Mouse (Mus musculus) c-Kit-positive CD71-negative TER-119-negative erythroid progenitor cells, embryonic 14.5 days (primary cell): ENCODE measurements at regions not wholly inside any gene's neighbourhood (a gene's known extent, or its start where the extent isn't known, plus 50 kb on each side); places are given as distances from the start of the nearest gene placed in this dataset.

ENCODE experiments used
- DNase-seq: peaks from one replicate; pipeline ENCODE4 v3.0.0-alpha.2; 2013; ENCODE audit warnings: low read depth

DNA sequence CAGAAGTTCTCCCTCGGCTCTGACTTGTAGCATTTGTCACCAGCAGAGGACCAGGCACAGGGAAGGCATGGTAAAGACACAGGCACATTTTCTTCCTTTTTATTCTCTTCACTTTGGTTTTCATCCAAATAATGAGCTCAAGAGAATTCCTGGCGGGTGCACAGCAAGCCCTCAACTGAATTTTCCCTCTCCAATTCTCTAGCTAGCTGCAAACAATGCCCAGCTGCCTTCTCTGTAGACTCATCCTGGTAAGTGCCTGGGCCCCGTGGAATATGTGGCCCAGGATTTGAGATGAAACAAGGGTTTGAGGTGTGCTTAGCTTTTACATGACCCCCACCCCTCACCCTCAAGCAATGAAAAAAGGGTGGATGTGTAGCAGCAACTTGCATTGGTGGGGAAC, 90.4 kb downstream of the Otol1 start:
- DNase-seq, result no peak

- no peak for DNase-seq
Observed at GRCm38 (mm10) chr3:70102091-70102490, 94.7 kb downstream of the Otol1 start.

DNA sequence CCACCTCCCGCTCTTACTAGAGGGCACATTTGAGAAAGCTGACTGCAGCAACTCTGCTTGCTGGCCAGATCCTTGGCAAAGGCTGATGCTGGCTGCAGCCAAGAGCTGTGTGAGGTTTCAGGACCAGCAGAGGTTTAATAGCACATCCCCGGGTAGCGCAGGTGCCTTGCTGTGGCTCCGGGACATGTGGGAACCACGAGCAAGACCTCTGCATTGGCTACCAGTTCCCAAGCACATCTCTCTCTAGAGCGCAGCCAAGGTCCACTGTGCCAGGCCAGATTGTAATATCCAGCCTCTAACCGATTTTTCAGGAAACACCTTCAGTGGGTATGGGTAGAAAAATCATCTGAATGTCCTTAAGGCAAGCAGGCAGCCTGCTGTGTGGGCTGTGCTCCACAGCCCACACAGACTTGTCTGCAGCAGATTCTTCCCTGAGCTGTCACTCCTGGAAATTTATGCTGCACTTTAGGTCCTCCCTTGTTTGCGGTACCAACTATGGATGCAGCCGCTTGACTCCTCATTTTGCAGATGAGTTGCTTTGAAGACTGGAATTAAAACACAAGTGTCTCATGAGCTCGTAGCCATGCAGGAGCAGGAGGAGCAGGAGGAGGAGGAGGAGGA, 95.3 kb downstream of the Otol1 start:
- DNase-seq, result no peak

DNA sequence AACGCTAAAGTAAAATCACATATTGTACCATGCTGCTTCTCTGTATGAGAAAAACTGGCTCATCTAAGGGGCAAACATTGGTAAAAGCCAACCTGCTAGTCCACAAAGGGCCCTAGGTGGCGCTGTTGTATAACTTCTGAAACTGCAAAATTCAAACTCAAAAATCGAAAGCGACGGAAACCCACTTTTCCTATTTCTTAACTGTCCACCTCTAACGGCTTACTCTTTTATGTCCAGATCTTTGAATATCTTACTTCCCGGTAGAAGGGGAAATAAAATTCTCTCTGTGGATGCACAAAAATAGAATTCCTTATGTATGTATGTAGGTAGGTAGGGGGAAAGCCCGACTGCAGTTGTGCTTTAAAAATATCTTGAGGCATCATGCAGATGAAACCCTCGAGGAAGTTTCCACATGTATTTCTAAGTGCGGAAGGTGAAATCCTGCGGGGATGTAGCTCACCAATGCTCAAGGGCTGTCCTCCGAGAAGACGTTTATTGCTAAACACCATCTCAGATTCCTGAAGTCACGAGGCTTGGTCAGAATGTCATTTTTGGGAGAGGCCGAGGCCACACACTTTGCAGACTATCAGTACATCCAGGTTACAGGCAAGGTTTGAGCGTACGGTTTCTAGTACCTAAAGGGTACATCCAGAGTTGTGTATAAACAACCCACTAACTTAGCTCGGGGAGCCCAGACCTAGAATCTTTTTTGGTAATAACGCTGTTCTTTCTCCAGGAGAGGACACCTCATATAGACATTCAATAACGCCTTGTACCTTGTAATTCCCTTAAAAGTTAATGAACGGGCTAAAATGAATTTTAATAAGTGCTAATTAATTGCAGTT, 96.8 kb downstream of the Otol1 start:
- DNase-seq, result peak; percentile 71

GRCm38 (mm10) chr3:70104828-70105399, 97.5 kb downstream of the Otol1 start:
- peak; percentile 22 for DNase-seq

- no peak for DNase-seq
Observed at GRCm38 (mm10) chr3:70105561-70105960, 98.1 kb downstream of the Otol1 start.

DNA sequence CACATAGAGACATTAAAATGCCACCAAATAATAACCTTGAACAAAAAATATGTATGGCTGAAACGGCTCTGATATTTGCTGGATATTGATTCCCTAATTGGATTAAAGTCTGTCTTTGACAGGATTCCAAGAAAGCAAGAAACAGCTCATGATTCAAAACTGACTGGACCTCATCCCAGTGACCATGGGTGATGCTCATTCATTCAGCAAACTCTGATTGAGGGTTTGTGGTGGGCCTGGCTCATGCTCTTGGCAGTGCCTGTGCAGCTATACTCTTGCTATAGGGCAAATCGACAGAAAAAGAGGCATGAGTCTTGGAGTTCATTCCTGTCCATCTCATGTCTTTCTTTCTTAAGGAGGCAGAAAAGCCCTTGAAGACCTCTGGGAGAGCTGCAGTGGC, 98.7 kb downstream of the Otol1 start:
- DNase-seq, result no peak

- DNase-seq, result no peak
Observed at GRCm38 (mm10) chr3:70126212-70126611, 118.8 kb downstream of the Otol1 start.

DNA sequence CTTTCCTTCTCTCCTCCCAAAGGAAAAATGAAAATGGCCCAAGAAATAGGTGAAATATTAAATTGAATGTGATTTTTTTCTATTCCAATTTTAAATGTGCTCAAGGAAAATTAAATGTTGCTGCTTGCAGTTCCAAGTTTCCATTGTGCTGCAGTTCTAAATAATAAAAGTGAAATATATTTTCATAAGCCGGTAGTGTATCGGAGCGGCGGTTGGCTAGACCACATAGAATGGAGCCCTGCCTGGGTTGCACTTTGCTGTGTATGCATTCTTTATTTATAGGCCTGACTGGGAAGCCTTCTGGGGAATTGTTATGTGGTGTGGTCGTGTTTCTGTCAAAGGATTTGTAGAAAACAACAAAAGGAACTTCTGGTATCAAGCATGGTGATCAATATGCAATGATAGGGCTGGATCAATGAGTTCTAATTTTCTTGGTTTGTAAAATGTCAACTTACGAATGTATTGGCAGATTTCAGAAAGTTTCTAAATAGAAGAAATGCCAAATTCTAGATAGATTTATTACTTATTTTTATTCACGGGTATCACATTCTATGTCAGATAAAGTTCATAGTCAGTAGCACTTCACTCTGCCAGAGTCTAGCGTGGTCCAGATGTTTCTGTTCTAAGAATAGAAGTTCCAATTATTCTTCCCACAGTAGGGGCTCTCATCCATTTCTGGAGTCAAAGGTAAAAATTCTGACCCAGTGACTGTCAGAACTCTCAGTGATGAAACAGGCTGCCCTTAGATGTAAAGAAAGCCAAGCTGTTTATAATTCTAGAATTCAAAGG, 123.0 kb downstream of the Otol1 start:
- DNase-seq, result no peak

DNA sequence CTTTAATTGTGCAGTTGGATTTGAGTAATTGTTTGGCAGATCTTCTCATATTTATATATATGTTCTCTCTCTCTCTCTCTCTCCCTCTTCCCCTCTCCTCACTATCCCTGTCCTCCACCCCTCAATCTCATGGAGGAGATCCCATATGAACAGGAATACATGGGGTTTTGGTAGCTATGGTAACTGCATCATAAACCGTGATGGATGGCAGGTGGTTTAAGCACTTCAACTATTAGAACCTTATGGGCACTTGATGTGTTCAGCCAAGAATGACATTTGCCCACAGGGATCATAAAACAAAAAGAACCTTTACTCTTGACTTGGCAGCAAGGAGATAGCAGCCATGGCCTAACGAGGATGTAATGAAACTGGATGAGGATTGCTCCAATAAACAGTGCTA, 127.5 kb downstream of the Otol1 start:
- DNase-seq, result no peak

GRCm38 (mm10) chr3:70138488-70138887, 131.1 kb downstream of the Otol1 start:
- DNase-seq, result no peak

DNA sequence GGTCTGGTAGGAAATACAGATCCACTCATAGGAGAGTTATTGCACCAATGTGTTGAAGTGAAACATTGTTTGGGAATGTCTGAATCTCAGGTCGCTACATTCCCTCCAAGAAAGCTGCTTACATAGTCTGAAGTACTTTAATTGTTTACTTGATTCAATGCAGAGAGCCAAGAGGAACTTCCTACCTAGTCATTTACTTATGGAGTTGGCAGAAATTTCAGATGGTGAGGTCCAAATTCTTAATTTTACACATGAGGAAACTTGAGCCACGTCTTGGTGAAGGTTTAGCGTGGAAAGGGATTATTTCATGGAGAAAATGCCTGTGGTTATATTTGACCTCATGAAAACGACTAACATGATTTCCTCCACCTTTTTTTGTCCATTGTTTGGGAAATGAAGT, 131.5 kb downstream of the Otol1 start:
- DNase-seq, result no peak

GRCm38 (mm10) chr3:70145728-70146127, 138.3 kb downstream of the Otol1 start:
- no peak for DNase-seq

DNA sequence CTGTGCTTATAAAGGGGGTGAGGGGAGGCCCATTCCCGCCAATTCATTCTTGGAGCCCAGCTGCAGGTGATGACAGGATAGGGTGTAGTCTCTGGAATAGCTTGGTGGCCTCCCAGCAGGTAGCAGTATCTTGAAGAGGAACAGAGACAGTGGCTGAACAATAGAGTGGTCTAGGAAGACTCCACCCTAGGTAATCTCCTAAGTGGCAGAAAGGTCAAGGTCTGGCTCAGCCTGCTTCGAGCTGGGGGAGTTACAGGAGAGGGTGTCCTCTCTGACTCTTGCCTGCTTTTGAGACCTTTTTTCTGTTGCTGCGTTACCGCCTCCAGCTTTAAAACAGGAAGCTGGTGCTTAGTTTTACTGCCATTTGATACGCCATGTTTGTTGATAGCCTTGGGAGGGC, 143.7 kb downstream of the Otol1 start:
- no peak for DNase-seq

DNA sequence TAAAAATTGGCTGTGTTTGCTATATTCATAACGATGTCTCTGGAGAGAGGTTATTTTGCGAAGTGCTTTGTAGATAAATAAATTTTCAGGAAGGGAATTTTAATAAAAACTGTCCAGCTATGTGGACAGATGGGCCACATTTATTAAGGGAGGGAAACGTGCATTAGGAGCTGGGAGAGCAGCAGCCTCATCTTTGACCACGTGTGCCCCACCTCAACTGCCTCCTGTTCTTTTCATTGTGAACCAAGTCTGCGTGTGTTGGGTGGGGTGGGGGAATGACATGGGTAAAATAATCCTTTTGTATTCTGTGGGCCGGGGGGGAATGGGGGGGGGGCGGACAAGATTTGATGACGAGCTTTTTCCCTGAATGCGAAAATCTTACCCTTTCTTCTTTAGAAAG, 152.6 kb downstream of the Otol1 start:
- no peak for DNase-seq

DNA sequence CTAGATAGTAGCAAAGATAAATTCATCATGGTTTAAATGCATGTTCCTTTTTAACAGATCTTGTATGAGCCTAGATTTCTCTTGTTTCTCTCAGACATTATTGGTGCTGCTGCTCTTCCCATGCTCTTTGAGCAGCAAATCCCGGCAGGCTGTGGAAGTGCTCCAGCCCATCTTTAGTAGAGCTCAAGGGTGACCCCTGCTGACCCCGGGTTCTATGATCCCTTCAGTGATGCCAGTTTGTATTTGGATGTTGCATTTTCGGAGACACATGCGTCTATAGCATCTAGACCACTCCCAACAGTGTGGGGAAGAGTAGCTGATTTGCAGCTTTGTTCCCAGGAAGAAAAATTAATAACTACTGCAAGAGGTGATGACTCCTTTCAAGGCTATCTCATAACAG, 164.3 kb downstream of the Otol1 start:
- DNase-seq, result no peak

DNA sequence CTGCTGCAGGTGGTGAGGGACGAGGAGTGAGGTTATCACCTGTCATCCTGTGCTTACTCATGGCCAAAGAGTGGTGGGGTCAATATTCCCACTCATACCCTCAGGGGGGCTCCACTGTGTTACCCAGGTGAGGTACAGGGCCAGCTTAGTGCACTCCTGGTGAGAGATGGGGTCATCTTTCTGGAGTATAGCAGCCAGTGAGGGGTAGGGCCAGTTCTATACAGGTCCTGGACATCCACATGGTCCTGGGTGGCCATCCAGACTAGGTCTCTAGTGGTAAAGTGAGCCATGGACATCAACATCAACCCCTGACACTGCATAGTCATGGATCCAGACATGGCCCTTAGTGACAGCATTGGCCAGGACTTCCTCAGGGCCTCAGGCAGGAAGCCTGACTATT, 169.0 kb downstream of the Otol1 start:
- DNase-seq, result no peak

- DNase-seq, result no peak
Observed at GRCm38 (mm10) chr3:70181611-70182010, 174.2 kb downstream of the Otol1 start.

- DNase-seq, result no peak
Observed at GRCm38 (mm10) chr3:70190741-70191140, 183.3 kb downstream of the Otol1 start.

DNA sequence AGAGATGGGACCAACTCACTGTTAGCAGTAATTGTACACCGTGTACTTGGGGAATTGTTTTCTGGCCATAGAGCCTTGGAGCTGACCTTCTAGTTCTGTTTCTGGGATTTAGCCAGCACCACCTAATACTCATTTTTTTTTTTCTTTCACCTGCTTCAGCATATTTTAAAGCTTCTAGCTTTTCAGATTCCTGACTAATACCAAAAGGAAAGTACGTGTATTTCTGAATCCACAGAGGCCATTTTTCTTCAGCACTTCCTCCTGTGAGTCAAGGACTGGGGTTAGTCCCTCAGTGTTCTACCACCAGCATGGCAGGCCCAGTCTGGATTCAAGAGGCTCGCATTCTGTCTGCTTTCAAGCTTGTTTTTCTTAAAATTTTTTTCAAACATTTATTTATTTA, 189.3 kb downstream of the Otol1 start:
- no peak for DNase-seq

- no peak for DNase-seq
Observed at GRCm38 (mm10) chr3:70198890-70199289, 191.5 kb downstream of the Otol1 start.

- DNase-seq, result no peak
Observed at GRCm38 (mm10) chr3:70201334-70201943, 194.0 kb downstream of the Otol1 start.
